Mouse (Mus musculus) urinary bladder, adult 18-20 months (tissue): ENCODE measurements around the gene Rtkn2.

Experiments
- DNase-seq, 2 experiments: peaks; one replicate each; pipeline ENCODE4 v3.0.0; 2022; ENCODE audit warnings: low spot score in 2 of 2, mixed read lengths in 2 of 2

Gene Rtkn2

GRCm38 (mm10) chr10:67979401-67980157 lies at the start of gene Rtkn2:
TSS of gene Rtkn2 (plus strand) at chr10:67979570.
- peak; percentile 55 to 78 for DNase-seq

- DNase-seq, result no peak
Observed at GRCm38 (mm10) chr10:67931328-67931727, 48.0 kb upstream of the Rtkn2 start.

GRCm38 (mm10) chr10:67932780-67933179 lies 46.6 kb upstream of the Rtkn2 start:
- DNase-seq, result no peak

DNA sequence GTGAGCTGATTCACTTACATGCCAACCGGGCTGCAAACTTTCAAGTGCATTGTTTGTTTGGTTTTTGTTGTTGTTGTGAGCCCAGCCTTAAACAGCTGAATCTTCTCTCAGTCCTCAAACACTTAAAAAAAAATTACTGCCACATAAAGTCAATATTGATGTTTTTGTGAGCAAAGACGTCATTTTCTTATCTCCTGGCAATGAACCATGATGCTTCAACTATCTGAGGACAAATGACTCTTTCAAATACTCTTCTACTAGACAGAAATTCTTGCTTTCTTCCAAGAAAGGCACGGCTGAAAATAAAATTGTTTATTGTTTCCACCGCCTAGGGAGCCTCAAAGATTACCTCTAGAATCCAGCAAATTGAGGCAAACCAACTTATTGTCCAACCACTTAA lies 42.4 kb upstream of the Rtkn2 start:
- no peak for DNase-seq

DNA sequence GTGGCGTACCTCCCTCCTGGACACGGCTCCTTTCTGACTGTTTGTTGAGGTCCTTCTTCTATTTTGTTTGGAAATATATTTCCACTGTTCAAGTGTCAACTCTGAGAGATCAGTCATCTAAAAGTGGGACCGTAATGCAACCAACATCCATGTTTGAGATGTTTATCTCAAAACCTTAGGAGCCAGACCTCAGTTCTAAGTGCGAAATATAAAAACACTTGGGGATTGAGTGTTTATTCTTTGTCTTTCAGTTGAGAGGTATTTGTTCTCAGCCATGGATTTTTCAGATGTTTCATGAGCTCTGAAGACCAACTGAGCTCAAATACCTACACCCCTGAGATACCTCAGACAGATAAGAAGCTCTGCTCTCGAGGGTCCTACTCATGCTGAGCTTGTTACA lies 41.6 kb upstream of the Rtkn2 start:
- no peak for DNase-seq

- DNase-seq, result no peak
Observed at GRCm38 (mm10) chr10:67939546-67939945, 39.8 kb upstream of the Rtkn2 start.

GRCm38 (mm10) chr10:67943513-67943912 lies 35.9 kb upstream of the Rtkn2 start:
- no peak for DNase-seq

DNA sequence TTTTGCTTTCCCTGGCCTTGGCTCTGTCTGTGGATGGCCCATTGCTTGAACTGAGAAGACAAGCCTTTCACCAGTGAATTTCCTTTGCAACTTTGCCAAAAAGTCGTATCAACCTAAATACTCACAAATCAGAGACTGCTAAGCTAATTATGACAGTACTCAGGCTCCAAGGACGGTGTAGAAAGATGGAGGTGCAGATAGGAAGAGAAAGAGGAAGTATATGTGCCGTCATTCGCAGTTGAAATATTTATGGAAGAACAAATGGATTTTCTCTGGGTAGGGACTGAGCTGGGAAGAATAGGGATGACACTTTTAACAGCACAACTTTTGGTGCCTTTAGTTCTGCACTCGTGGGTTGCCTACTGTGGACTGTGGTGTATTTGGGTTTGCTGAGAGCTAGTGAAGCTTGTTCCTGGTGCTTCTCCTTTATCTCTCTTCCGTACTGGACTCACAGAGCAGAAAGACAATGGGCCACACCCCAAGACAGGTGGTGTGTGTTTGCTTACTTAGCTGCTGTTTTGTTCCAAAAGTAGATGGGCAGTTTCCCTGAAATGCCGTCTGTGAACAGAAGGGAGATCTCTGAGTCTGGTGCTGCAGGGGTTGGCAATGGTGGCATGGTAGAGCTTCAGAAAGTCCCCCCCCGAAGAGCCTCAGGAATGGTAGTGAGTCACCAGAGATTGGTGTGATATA lies 29.2 kb upstream of the Rtkn2 start:
- DNase-seq, result no peak

DNA sequence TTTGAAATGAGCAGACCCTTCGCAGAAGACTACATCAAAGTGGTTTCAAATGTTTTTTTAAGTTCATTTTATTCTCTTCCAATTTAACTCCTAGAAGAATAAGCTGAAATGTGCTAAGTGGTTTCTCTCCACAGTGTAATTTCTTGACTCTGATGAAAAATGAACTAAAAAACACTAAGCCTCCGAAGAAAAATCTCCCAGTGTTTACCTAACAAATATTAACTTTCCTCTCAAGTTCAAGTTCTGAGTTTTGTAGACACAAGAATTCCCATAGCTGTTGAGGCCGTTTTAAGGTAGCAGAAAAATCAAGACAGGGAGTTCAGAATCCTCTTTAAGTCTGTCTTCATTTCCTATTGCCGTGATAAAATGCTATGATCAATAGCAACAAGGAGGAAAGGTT lies 27.7 kb upstream of the Rtkn2 start:
- DNase-seq, result no peak

GRCm38 (mm10) chr10:67955982-67956381 lies 23.4 kb upstream of the Rtkn2 start:
- no peak for DNase-seq

- DNase-seq, result no peak
Observed at GRCm38 (mm10) chr10:67959982-67960381, 19.4 kb upstream of the Rtkn2 start.

GRCm38 (mm10) chr10:67962496-67962895 lies 16.9 kb upstream of the Rtkn2 start:
- no peak for DNase-seq

- no peak for DNase-seq
Observed at GRCm38 (mm10) chr10:67964060-67964459, 15.3 kb upstream of the Rtkn2 start.

DNA sequence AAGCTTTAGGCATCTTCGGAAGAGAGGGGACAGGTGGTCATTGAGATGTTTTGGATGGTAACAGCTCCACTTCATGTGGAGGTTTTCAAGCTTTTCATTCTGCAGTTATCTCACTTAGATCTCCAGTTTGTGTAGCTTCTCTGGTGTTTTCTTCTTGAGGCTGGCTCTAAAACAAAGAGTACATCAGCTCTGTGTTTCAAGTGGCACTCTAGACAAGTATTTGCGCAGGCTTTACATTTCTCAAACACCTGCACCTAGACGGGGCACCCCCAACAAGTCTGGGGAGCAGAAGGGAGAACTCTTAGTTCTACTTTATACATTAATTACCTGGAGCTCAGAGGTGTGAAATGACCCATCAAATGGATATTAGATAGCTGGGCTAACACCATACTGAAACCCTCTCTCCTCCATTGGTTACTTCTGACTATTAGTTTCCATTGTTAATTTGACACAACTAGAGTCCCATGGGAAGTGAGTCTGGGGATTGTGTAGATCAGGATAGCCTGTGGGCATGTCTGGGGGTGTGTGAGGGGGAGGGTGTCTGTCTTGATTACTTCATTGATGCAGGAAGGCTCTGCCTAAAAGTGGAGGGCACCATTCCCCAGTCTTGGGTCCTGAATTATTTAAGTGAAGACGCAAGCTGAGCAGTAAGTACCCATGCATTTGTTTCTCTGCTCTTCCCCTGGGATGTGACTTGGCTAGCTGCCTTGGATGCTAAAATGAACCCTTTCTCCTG lies 14.0 kb upstream of the Rtkn2 start:
- DNase-seq, result no peak

DNA sequence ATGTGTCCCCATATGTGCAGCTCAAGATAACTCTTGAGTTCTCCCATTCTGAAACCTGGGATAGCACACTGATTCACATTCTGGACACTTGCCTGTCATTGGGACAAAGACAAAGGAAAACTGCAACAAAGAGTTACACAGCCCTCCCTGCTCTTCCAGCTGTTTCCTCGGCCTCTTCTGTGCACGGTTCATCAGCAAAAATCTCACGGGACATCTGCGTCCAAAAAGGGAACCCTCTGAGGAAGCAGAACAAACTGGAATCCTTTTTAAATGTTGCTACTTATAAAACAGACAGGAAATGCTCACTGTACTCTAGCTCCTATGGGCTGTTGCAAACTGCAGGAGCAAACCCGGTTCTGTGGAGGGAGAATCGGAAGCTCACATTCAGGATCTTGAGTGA lies 13.3 kb upstream of the Rtkn2 start:
- DNase-seq, result no peak

DNA sequence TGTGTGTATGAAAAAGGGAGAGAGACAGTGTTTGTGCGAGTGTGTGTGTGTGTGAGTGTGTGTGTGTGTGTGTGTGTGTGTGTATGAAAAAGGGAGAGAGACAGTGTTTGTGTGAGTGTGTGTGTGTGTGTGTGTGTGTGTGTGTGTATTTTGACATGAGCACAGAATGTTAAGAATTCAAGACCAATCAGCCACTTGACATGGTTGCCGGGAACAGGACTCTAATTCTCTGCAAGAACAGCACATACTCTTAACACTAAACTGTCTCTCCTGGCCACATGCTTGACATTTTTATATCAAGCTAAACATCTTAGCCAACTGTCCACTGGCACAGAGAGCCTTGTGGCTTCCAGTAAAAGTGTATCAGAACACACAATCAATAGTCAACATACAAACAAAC lies 12.4 kb upstream of the Rtkn2 start:
- DNase-seq, result no peak

DNA sequence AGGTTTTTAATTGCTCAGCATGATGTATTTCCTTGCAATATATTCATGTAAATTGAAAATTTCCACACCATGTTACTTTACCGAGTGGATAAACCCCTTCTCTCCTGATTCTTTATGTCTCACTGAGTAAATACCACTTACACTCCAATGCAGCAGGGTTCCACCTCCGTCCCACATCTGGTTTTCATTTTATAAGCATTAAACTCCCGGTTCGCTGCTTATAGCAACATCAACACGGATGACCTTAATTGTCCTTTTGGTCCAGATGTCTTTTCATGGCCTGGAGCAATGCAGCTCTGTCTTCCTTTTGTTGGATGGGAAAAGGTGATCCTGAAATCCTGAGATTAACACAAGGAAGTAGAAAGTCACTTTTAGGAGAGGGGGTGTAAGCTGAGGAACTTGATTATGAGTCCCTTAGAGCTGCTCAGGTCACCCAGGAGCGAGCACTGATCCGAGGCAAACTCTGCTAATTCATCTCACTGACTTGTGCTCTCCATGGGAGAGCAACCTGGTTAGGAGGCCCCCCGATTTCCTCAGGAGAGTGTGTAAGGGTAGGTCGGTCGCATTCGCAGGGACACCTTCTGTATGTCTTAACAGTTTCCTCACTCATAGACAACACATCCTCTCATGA lies 8.1 kb upstream of the Rtkn2 start:
- DNase-seq, result no peak

- DNase-seq, result no peak
Observed at GRCm38 (mm10) chr10:67977271-67977670, 2.1 kb upstream of the Rtkn2 start.

DNA sequence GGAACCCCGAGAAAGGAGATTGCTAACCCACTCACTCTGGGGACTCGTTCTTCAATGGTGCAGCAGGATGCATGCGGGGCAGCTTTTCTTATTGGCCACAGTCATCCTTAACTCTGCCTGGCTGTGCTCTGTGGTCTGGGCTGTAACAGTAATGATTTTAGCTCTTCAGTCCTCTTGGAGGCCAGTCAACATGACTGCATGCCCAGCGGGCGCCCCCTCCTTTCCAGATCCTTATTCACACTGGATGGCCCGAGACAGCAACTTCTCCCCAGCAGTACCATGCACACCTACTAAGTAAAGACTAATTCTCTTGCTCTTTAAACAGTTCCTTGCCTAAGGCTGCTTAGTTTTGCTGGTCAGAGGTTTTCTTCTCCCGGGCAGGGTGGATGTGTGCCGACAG lies 4.4 kb downstream of the Rtkn2 start:
- DNase-seq, result no peak

DNA sequence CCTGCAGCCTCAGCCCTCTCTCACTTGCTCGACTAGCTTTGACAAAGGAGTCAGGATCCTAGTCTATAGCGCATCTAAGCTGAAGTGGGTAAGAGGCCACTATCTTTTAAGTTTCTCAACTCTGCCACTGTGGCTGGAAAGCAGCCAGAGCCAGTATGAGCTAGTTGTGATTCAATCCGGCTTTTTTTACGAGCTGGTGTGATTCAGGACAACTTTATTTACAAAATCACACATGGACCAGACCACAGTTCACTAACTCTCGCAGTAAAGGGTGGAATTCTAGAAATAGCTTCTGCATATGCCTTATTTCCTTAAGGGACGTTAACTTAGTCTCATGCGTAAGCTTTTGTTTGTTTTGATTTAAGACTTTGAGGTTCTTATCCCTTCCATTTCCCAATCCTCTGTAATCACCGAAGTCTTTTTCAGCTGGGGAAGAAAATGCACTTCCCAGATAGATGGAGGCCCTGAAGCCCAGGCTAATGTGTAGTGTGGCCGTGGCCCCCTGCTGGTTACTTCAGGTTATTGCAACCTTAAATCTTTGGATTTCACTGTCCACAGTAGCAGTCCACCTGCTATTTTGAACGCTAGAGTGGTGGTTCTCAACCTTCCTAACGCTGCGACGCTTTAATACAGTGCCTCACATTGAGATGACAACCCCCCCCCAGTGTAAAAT lies 5.0 kb downstream of the Rtkn2 start:
- DNase-seq, result no peak

DNA sequence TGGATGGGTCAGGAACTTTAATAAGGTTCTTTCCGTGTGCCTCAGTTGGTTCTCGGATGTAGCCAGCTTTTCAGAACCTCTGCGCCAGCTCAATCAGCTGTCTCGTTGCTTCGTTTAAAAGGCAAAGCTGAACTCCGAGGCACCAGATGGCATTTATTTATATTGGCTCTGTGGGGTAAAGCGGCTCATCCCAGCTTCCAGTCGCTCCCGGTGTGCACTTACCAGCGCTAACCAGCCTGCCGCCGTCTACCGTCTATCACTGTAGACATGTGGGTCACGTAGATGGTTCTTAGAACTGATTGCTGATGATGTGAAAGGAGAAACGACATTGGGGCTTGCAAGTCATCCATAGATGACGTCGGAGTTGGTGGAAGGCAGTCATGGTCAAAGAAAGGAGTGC lies 5.7 kb downstream of the Rtkn2 start:
- DNase-seq, result no peak

DNA sequence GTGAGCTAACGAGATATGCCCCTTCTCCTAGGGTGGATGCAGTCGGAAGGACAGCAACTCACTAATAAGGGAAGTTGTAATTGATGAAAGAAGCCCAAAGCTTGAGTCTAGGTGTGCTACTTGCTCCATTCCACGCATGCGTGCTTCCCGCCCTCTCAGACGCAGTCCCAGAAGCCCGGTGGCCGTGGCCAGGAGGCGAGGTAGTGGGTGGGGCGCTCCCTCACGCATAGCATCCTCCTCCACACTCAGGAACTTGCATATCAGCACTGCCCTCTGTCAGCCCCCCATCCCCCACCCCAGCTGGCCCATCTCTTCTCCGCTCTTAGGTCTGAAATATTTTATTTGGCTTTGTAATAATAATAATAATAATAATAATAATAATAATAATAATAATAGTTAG lies 16.0 kb downstream of the Rtkn2 start:
- no peak for DNase-seq
